Mouse (Mus musculus) heart, postnatal 4 days (tissue): ENCODE results near the gene Gm21366. TPM values are rescaled to one million over a fixed set of nuclear protein-coding genes. Genes with fewer than 3 reads are reported as not detected.
"Not testable (repeated sequence)": the region's sequence is repeated elsewhere in the genome, so short reads cannot be mapped to it uniquely, and the experiment has no call there.

Source experiments
- DNase-seq: peaks from one replicate; pipeline ENCODE4 v3.0.0; 2021
- total RNA-seq, 2 experiments: library from RNA; stranded (reverse); gene quantifications; 2 replicates each; pipeline ENCODE4 v1.2.3; 2021

The Gm21366 gene
- total RNA-seq: not detected

DNA sequence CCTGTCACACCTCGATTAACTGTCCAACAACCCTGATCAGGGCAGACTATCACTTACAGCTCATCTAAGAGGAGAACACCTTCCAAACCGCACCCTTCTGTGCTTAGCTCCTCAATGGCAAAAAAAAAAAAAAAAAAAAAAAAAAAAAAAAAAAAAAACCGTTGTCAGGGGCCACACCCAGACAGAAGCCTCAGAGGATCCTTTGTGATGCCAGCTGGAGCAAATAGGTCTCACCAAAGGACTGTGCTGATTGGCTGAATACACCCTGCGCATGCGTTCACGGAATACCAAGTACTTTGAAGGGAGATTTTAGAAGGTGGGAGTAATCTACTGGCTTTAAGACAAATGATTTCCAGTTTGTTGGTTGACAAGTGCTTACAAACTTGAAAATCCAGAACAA, at the start of gene Gm21366:
Gene Gm21366 (minus strand): TSS at position 101 of the 400 bp plus-strand sequence.
- DNase-seq: not testable (repeated sequence)
